Mouse (Mus musculus) bone marrow, adult 2 months (tissue): Measurements from ENCODE around the gene Art4.

Experiments
- CTCF ChIP-seq: fragments of 200-500 bp; IDR thresholded peaks from 2 replicates; pipeline ENCODE4 v1.5.1; 2011; ENCODE audit warnings: low read length, control low read depth; ENCODE audit not compliant: control insufficient read depth, insufficient read depth
- POLR2A ChIP-seq: fragments of 200-500 bp; IDR thresholded peaks from 2 replicates; pipeline ENCODE4 v1.6.1; 2011; ENCODE audit warnings: low read depth, mild to moderate bottlenecking, control low read depth, low read length, borderline replicate concordance; ENCODE audit not compliant: control insufficient read depth

DNA sequence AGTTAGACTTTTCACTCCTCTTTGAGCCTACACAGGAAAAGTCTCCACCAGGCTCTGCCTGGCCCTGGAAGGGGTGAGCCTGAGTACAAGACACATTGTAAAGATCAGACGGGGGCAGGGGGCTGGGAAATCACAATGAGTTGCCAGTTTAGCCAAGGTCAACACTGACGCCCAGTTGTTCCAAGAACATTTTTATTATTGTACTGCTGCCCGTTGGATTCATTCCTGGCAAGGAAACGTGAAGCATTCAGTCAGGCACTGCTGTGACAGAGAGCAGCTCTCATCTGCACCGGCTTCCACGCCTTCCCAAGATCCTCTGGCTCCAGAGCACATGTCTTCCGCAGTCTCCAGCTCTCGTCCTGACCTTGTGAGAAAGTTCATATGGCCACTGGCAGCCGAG lies 30.3 kb upstream of the Art4 start:
- TF ChIP-seq POLR2A = no peak
- TF ChIP-seq CTCF = no peak
